ENCODE assay signal across 15 mouse cellular contexts in genomic region chr13:92722389-92722788, GRCm38 (mm10).
DNase-seq lines count a peak whose midpoint lies in the region; ATAC-seq and TF ChIP-seq lines count a peak whose summit lies in the region.
"Had no signal": no experiment of that assay in that cellular context is flagged by ENCODE, and none has a peak within 500 bp of the region (broad histone marks: within the 10 kb centered on the region; RNA-seq: fewer than 3 reads in every experiment).

No protein-coding gene starts in this region.

- H3K4me3 ChIP-seq in hindbrain, embryonic 10.5 days = no peak overlapping the region
- H3K4me3 ChIP-seq in hindbrain, embryonic 11.5 days (ENCODE audit: low read depth, low read length) = no peak overlapping the region
- H3K4me3 ChIP-seq in midbrain, embryonic 10.5 days = no peak overlapping the region
- no peak overlapping the region for H3K4me3 ChIP-seq in midbrain, embryonic 13.5 days (replicated peaks)
- no peak overlapping the region for H3K4me3 ChIP-seq in stomach, postnatal 0 days (ENCODE audit: low read depth, low read length)
- H3K4me3 ChIP-seq: hindbrain, embryonic 13.5 days; limb, embryonic 15.5 days had no signal

- no peak overlapping the region for H3K4me2 ChIP-seq in hindbrain, embryonic 11.5 days (replicated peaks; ENCODE audit: low read depth, low read length)
- H3K4me2 ChIP-seq in midbrain, embryonic 13.5 days (replicated peaks) = no peak overlapping the region
- H3K4me2 ChIP-seq in stomach, postnatal 0 days (replicated peaks; ENCODE audit: low read depth) = no peak overlapping the region
- H3K4me2 ChIP-seq: hindbrain, embryonic 13.5 days; limb, embryonic 15.5 days had no signal

- no peak overlapping the region for H3K27ac ChIP-seq in hindbrain, embryonic 10.5 days
- no peak overlapping the region for H3K27ac ChIP-seq in hindbrain, embryonic 11.5 days (ENCODE audit: low read depth, low read length)
- no peak overlapping the region for H3K27ac ChIP-seq in midbrain, embryonic 10.5 days (replicated peaks)
- no peak overlapping the region for H3K27ac ChIP-seq in midbrain, embryonic 13.5 days
- no peak overlapping the region for H3K27ac ChIP-seq in stomach, postnatal 0 days (replicated peaks)
- H3K27ac ChIP-seq: hindbrain, embryonic 13.5 days; limb, embryonic 15.5 days had no signal

- H3K9ac ChIP-seq in hindbrain, embryonic 11.5 days (ENCODE audit: low read depth, low read length) = no peak overlapping the region
- H3K9ac ChIP-seq in midbrain, embryonic 13.5 days (replicated peaks) = no peak overlapping the region
- no peak overlapping the region for H3K9ac ChIP-seq in stomach, postnatal 0 days (ENCODE audit: low read length)
- H3K9ac ChIP-seq: hindbrain, embryonic 13.5 days; limb, embryonic 15.5 days had no signal

- TF ChIP-seq EP300 in stomach, postnatal 0 days (optimal IDR thresholded peaks at IDR 0.05) = no peak

- no peaks in the 10 kb centered on the region for H3K27me3 ChIP-seq in hindbrain, embryonic 10.5 days (ENCODE audit: insufficient read depth, poor library complexity, severe bottlenecking)
- H3K27me3 ChIP-seq in hindbrain, embryonic 11.5 days (ENCODE audit: control insufficient read depth, insufficient read depth, low read length) = no peaks in the 10 kb centered on the region
- H3K27me3 ChIP-seq in midbrain, embryonic 10.5 days (ENCODE audit: low read depth, poor library complexity, severe bottlenecking) = no peaks in the 10 kb centered on the region
- H3K27me3 ChIP-seq in midbrain, embryonic 13.5 days = no peaks in the 10 kb centered on the region
- no peaks in the 10 kb centered on the region for H3K27me3 ChIP-seq in stomach, postnatal 0 days (ENCODE audit: control insufficient read depth, insufficient read depth, low read length)
- H3K27me3 ChIP-seq: hindbrain, embryonic 13.5 days; limb, embryonic 15.5 days had no signal

- TF ChIP-seq CTCF in stomach, postnatal 0 days (IDR thresholded peaks at IDR 0.05; ENCODE audit: low read depth) = no peak

- peak; percentile 1 for DNase-seq in hindbrain, embryonic 10.5 days (ENCODE audit: low spot score)
- no peak for DNase-seq in hindbrain, embryonic 11.5 days (ENCODE audit: low spot score)
- DNase-seq in midbrain, embryonic 10.5 days (ENCODE audit: low spot score) = peak; percentile 7
- DNase-seq in stomach, postnatal 0 days (ENCODE audit: low spot score) = peak; percentile 15
- DNase-seq in urinary bladder, postnatal 10 days (ENCODE audit: low spot score) = no peak
- no peak for DNase-seq in cerebellum, adult 11-12 months
- DNase-seq: cerebellum, adult 18-20 months; gastrocnemius, postnatal 10 days; kidney, adult 8-10 months; thymus, postnatal 25 days had no signal

- H3K4me1 ChIP-seq in hindbrain, embryonic 10.5 days (replicated peaks) = no peaks in the 10 kb centered on the region
- no peaks in the 10 kb centered on the region for H3K4me1 ChIP-seq in hindbrain, embryonic 11.5 days (replicated peaks; ENCODE audit: control insufficient read depth, insufficient read depth, low read length)
- H3K4me1 ChIP-seq in midbrain, embryonic 10.5 days = no peaks in the 10 kb centered on the region
- H3K4me1 ChIP-seq in midbrain, embryonic 13.5 days (replicated peaks) = no peaks in the 10 kb centered on the region
- H3K4me1 ChIP-seq in stomach, postnatal 0 days (replicated peaks; ENCODE audit: control insufficient read depth, insufficient read depth) = no peaks in the 10 kb centered on the region
- H3K4me1 ChIP-seq: hindbrain, embryonic 13.5 days; limb, embryonic 15.5 days had no signal

- H3K36me3 ChIP-seq in hindbrain, embryonic 10.5 days = no peaks in the 10 kb centered on the region
- no peaks in the 10 kb centered on the region for H3K36me3 ChIP-seq in hindbrain, embryonic 11.5 days (ENCODE audit: control insufficient read depth, insufficient read depth, low read length)
- no peaks in the 10 kb centered on the region for H3K36me3 ChIP-seq in midbrain, embryonic 10.5 days
- no peaks in the 10 kb centered on the region for H3K36me3 ChIP-seq in midbrain, embryonic 13.5 days
- no peaks in the 10 kb centered on the region for H3K36me3 ChIP-seq in stomach, postnatal 0 days (ENCODE audit: control insufficient read depth, insufficient read depth, low read length)
- H3K36me3 ChIP-seq: hindbrain, embryonic 13.5 days; limb, embryonic 15.5 days had no signal

- 87% methylated on average over 5 of the region's 5 CpGs for WGBS in hindbrain, embryonic 10.5 days
- 73% methylated on average over 5 of the region's 5 CpGs for WGBS in hindbrain, embryonic 11.5 days
- WGBS in midbrain, embryonic 10.5 days = 86% methylated on average over 5 of the region's 5 CpGs
- 79% methylated on average over 5 of the region's 5 CpGs for WGBS in midbrain, embryonic 13.5 days
- WGBS in stomach, postnatal 0 days = 55% methylated on average over 5 of the region's 5 CpGs

- H3K9me3 ChIP-seq in hindbrain, embryonic 10.5 days = no peaks in the 10 kb centered on the region
- H3K9me3 ChIP-seq in hindbrain, embryonic 11.5 days (ENCODE audit: control insufficient read depth, low read length) = no peaks in the 10 kb centered on the region
- no peaks in the 10 kb centered on the region for H3K9me3 ChIP-seq in midbrain, embryonic 10.5 days (replicated peaks)
- H3K9me3 ChIP-seq in midbrain, embryonic 13.5 days = no peaks in the 10 kb centered on the region
- H3K9me3 ChIP-seq in stomach, postnatal 0 days (ENCODE audit: control insufficient read depth, low read length) = no peaks in the 10 kb centered on the region
- H3K9me3 ChIP-seq: limb, embryonic 15.5 days had no signal

- ATAC-seq in hindbrain, embryonic 11.5 days (ENCODE audit: low FRiP score) = no peak
- ATAC-seq in midbrain, embryonic 13.5 days = no peak
- ATAC-seq in hematopoietic stem cell, adult 5-6 weeks (replicated peaks in 1 of 2; ENCODE audit: insufficient read depth in 1 of 2, low FRiP score in 2 of 2, low TSS enrichment in 1 of 2, low read depth in 1 of 2, poor library complexity in 2 of 2, severe bottlenecking in 2 of 2) = peak; percentile 42 to 59; a peak in 2 of 4 replicates
- ATAC-seq in stomach, postnatal 0 days (ENCODE audit: low FRiP score, low TSS enrichment) = no peak
- ATAC-seq: forebrain, embryonic 16.5 days had no signal

Comparison
In these comparisons a context has a peak if more than half of its experiments do, and no peak if none do; other contexts are left out.
1. DNase-seq: peak in hindbrain, embryonic 10.5 days (single experiment), midbrain, embryonic 10.5 days (single experiment) and stomach, postnatal 0 days (single experiment); none in hindbrain, embryonic 11.5 days (single experiment), urinary bladder, postnatal 10 days (single experiment) and cerebellum, adult 11-12 months (single experiment).
2. ATAC-seq: peak in hematopoietic stem cell, adult 5-6 weeks (2 of 2); none in hindbrain, embryonic 11.5 days (single experiment), midbrain, embryonic 13.5 days (single experiment) and stomach, postnatal 0 days (single experiment).